Mouse (Mus musculus) right cerebral cortex, postnatal 14 days (tissue): ENCODE measurements around the gene Cyp2d11.
"Not testable (repeated sequence)": the region's sequence is repeated elsewhere in the genome, so short reads cannot be mapped to it uniquely, and the experiment has no call there.

ENCODE experiments used
- DNase-seq: peaks from one replicate; pipeline ENCODE4 v3.0.0; 2022

Cyp2d11 gene

DNA sequence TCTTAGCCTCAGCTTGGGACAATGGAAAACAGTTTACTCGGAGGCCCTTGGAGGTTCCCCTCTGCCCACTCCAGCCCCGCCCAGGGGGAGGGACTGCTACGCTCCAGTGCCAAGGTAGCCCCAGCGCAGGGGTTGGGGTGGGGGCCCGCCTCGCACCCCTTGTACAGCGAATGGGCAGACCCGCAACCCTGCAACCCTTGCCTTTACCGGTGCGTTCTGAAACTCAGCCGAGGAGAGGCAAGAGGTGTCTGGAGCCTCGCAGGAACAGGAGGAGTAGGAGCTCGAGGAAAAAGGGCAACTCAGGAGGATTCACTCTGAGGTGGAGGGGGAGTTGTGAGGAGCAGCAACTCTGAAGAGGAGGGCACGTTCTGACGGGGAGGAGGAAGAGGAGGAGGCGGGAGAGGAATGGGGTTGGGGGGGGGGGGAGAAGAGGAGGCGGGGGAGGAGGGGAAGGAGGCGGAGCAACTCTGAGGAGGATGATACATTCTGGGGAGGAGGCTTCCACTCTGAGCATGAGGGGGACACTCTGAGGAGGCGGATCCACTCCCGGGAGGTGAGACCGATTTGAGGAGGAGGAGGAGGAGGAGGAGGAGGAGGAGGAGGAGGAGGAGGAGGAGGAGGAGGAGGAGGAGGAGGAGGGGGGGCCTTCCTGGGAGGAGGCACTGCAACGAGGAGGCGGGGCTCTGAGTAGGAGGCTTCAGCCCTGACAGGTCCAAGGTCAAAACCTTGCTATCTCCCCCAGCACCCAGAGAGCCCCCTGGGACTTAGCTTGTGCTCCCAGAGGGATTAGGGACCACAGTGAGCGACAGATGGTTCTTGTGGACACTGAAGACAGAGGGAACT, 13.7 kb downstream of the Cyp2d11 start, which contains the start of gene Cyp2d22:
Cyp2d22 (minus strand) TSS at position 390 of the 843 bp plus-strand sequence.
- DNase-seq = no peak

DNA sequence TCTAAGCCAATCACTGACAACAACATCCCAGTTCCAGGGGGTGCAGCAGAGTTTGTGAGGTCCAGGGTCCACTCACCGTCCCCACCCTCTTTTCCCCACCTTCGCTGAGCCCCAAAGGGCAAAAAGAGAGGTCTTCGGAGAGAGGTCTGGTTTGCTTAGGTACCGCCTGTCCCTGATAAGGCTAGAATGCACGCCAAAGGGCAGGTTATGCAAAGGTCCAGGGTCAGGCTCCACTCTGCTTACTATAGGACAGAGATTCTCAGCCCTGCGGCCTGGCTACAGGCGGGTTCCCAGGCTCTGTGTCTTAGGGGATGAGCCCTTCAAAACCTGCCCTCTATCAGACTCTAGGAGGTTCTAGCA, 14.3 kb downstream of the Cyp2d11 start:
- DNase-seq = no peak

- no peak for DNase-seq
Observed at GRCm38 (mm10) chr15:82378261-82379180, 15.3 kb downstream of the Cyp2d11 start.

- no peak for DNase-seq
Observed at GRCm38 (mm10) chr15:82377701-82378100, 16.1 kb downstream of the Cyp2d11 start.

DNA sequence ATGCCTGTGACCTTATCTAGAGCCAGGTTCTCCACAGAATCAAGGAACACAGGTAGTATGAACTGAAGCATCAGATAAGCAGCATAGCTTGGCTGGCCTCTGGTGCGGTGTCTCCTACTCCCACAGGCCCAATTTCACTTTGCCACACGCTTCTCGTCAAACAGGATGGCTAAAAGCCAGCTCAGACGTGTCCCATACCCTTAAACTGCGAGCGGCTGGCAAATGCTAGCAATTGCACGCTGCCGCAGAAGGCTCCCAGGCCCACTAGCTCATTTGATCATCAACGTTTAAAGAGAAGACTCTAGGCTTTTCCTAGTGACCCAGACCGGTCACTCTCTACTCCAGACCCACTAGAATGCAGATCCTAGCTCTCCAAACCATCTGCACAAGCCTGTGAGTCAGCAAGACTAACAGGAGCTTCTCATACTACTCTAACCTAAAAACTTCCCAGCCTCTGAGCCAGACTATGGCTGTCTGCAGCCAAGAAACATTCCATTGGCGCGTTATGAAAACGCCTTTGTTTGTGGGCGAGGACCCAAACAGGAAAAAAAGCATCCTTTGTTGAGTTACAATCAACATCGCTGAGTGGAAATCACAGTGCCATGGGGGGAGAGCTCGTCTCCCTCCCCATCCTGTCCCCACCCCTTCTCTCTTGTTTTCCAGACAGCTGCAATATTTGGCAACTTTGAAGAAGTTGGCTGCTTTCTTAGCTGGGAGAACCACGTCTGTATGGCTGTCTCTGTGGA, 17.3 kb downstream of the Cyp2d11 start:
- no peak for DNase-seq

DNA sequence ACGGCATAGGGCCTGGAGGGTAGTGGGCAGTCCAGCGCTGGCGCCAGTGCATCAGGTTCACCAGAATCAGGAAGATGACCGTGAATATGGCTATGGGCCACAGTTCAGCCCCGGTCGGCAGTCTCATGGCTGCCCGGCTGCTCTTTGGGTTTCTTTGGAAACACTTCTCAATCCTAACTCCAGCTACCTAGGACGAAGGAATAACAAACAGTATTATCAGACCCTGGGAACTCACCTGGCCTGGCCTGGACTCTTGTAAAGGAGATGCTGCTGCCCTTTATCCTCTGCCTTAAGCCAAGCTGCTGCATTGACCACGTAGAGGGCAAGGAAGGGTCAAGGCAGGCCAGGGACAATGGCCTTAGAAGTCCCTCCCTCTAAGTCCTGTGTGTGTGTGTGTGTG, 18.0 kb downstream of the Cyp2d11 start:
- no peak for DNase-seq

DNA sequence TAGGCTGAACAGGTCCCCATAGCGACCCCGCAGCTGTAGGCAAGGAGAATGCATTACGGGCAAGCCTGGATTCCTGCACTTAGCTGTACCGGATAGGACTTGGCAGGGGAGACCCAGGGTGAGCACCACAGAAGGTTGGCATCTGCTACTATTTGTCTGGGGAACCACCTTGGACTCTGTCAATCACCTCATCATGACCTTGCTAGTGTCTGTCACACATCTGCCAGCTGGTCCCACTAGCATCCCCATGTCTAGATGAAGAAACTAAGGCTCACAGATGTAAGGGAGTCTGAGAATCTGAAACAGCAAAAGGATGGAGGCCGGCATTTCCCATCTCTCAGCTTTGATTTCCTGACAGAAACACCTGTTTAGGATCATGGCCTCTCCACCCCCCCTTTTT, 19.4 kb downstream of the Cyp2d11 start:
- DNase-seq = no peak

DNA sequence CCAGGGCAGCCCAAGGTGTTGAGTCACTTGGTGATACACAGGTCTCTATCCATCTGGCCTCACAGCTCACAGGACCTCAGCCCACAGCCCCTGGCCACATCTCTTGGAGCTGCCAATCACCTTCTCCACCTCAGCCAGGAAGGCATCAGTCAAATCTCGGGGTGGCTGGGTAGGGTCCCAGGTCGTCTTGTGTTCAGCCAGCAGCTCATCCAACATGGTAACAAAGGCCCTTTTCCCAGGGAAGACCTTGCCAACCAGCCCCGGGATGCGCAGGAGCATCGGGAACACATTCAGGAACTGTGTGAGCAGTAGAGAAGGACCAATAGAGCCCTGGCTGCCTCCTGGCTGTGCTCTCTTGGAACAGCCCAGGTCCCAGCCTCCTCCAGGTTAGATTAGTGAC, 20.8 kb downstream of the Cyp2d11 start:
- no peak for DNase-seq

DNA sequence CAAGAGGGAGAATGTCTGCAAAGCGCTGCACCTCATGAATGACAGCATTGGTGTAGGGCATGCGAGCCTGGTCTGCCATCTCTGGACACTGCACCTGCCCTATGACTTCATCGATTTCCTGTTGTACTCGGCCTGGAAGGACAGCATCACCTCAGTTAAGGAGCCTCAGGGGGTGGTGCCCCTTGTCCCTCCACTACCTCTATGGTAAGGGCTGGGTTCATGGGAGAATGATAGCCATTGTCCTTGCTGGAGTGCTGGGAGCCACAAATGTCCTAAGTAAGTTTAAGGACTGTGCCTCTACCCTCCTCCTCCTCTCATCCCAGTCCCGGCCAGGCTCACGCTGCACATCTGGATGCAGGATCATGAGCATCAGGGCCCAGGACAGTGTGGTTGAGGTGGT, 21.4 kb downstream of the Cyp2d11 start:
- no peak for DNase-seq

DNA sequence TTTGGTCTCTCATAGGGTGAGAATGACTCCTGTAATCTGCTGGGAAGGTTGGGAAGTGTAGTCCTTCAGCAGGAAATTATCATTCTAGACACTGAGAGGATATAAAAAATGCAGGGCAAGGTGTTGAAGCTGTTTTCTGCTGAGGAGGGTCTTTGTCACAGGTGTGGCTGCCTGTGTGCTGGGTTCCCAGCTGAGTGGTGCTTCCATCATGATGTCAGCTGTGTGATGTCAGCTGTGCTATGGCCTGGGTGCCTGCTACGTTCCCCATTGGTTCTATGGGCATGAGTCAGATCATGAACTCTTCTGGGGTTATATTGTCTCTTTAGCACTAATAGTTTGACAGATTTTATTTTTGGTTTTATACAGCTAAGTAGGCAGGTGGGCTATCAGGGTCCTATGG, 25.0 kb downstream of the Cyp2d11 start:
- no peak for DNase-seq

GRCm38 (mm10) chr15:82368146-82368545, 25.7 kb downstream of the Cyp2d11 start:
- no peak for DNase-seq

DNA sequence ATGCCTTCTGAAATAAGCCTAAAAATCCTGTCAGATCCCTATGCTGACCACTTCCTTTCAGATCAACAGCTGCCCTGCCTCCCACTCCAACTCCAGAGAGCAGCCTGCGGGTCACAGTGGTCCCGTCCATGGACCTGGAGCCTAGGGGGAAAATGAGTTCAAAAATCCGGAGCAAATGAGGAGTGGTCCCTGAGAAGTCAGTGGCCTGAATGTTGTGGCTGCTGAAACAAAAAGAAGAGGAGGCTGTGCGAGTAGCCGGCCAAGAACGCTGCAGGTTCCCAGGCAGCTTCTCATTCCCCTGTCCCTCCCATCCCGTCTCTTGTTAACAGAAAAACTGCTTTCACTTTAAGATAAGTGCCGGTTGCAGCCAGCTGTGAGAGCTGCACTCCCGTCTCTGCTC, 29.3 kb downstream of the Cyp2d11 start:
- DNase-seq = not testable (repeated sequence)

- DNase-seq = not testable (repeated sequence)
Observed at GRCm38 (mm10) chr15:82363801-82364200, 30.0 kb downstream of the Cyp2d11 start.

- no peak for DNase-seq
Observed at GRCm38 (mm10) chr15:82362234-82362633, 31.6 kb downstream of the Cyp2d11 start.

GRCm38 (mm10) chr15:82361459-82362018, 32.3 kb downstream of the Cyp2d11 start:
- DNase-seq = no peak

DNA sequence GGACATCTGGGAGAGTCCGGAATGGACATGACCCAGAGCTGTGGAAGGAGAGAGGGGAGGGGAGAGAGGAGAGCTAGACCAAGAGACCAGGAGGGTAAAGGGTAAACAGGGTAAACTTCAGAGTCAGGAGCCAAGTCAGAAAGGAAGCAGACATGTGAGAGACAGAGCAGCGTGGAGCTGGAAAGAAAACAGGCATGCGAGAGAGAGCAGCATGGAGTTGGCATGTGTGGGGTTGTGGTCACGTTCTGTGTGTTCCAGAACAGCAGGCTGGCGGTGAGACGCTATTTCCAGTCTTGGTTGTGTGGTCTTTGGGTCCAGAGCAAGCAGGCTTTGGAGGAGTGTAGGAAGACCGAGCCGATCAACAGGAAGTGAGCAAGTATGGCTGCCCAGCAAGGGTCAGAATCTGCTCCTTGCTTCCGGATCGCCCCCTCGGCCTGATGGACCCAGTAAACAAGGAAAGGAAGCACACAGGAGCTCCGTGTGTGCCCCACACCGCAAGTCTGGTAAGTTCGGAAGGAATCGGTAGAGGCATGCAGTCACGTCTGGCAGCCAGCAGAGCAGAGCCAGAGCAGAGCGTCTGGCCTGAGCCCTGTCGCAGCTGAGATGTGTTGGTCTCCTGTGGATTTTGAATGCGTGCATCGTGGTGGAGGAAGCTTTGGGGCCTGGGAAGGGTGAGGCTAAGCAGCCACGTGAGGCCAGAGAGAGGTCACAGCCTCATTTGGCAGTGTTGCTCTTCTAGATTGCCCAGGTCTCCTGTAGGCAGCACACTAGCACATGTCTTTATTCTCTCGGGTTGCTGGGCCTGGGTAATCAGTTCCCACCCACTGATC, 35.2 kb downstream of the Cyp2d11 start:
- no peak for DNase-seq

- peak; percentile 97 for DNase-seq
Observed at GRCm38 (mm10) chr15:82354126-82354945, 39.5 kb downstream of the Cyp2d11 start, which contains the start of gene Ndufa6. Ndufa6 (minus strand) TSS chr15:82354322.

DNA sequence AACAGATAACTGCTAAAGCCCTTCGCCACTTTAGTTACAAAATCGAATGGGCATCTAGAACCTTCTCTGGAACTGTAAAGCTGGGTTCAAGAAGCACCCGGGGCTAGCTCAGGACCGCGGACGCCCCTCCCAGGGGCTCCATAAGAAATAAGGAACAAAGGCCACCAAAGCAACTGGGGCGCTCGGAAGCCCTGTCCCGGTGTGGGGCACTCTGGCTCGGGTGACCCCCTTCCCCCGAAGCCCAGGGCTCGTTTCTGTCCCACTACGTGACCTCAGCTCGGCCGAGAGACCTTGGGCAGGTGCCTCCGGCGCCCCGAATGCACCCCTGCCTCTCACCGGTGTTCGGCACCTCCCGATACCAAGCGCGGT, 40.1 kb downstream of the Cyp2d11 start:
- DNase-seq = no peak

DNA sequence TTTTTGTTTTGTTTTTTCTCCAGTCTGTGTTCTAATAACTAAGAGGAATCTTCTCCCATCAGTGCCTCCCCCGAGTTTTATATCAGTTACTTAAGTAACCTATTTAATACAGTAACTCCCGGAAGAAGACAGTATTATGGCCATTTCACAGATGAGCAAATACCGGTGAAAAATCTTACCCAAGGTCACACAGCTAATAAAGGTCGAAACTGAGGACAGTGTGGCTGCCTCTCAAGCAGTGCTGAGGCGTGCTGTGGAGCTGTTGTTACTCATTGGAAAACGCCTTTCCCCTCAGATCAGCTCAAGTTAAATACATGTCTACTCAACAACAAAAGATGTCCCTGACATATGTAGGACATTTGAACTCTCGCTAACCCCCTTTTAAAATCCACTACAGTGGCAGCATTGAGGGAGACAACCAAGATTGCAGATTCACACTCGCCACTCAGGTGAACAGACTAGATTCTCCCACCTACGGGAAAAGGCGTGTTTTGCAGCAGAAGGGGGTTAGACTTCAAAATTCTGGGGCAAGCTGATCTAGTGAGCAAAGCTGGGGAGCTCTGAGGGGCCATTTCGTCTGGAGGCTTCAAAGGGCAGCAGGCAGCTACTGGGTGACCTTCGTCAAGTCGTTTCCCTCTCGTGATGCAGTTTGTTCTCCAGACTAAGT, 40.6 kb downstream of the Cyp2d11 start:
- DNase-seq = no peak

DNA sequence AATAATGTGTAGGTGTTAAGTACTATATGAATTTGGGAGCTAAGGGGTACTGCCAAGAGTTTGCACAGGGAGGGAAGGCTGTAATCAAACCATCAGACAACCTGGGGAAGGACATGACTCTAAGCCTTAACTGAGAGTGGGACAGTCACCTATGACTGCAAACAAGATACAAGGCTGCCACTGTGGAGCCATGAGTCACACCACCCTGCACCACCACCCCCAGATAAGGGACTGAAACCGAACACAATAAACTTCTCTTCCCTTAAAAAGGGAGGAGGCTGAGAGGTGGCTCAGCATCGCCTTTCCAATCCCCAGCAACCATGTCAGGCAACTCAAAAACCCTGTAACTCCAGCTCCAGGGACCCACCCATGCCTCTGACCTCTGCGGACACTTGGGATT, 42.3 kb downstream of the Cyp2d11 start:
- no peak for DNase-seq
